Mouse (Mus musculus) CH12.LX (cell line): ENCODE measurements at regions not wholly inside any gene's neighbourhood (a gene's known extent, or its start where the extent isn't known, plus 50 kb on each side); places are given as distances from the start of the nearest gene placed in this dataset.

Experiments used
- DNase-seq: peaks from one replicate; pipeline ENCODE4 v3.0.0-alpha.2; 2013; ENCODE audit errors: extremely low read depth
- H3K27ac ChIP-seq: 2 replicates; pipeline ENCODE4 v1.5.1; 2012; ENCODE audit warnings: low read depth, mild to moderate bottlenecking, control low read depth, moderate library complexity; ENCODE audit not compliant: insufficient read depth
- H3K27me3 ChIP-seq: replicated peaks from 2 replicates; pipeline ENCODE3; 2012; ENCODE audit warnings: inconsistent platforms
- H3K36me3 ChIP-seq, 2 experiments: replicated peaks in 1 of 2; 2 replicates each; pipeline versions ENCODE3 to v1.6.1; 2012; ENCODE audit warnings: inconsistent platforms in 1 of 2, low read length in 1 of 2, mild to moderate bottlenecking in 1 of 2, mixed read lengths in 1 of 2, moderate library complexity in 1 of 2; ENCODE audit not compliant: control insufficient read depth in 1 of 2, insufficient read depth in 1 of 2
- H3K4me1 ChIP-seq, 2 experiments: 2 replicates each; pipeline ENCODE4 v1.6.1; 2012; ENCODE audit warnings: inconsistent platforms in 1 of 2, moderate library complexity in 1 of 2; ENCODE audit not compliant: insufficient read depth in 2 of 2, control insufficient read depth in 1 of 2
- H3K4me2 ChIP-seq: 2 replicates; pipeline ENCODE4 v1.6.1; 2012; ENCODE audit warnings: low read depth, mild to moderate bottlenecking, control low read depth; ENCODE audit not compliant: poor library complexity, insufficient read depth, severe bottlenecking
- H3K4me3 ChIP-seq, 3 experiments: fragments of 150-350 bp in 1 of 3; sonication (generic) in 1 of 3; replicated peaks in 1 of 3; 2 replicates each; pipeline versions ENCODE3 to v1.5.1; 2011 to 2012; ENCODE audit warnings: low read depth in 2 of 3, low read length in 2 of 3, mild to moderate bottlenecking in 2 of 3, moderate library complexity in 2 of 3, control low read depth in 1 of 3, improper control_type of control experiment in 1 of 3, inconsistent platforms in 1 of 3, mixed read lengths in 1 of 3; ENCODE audit not compliant: poor library complexity in 1 of 3
- H3K79me2 ChIP-seq: replicated peaks from 2 replicates; pipeline ENCODE4 v1.6.1; 2012; ENCODE audit warnings: mild to moderate bottlenecking, moderate library complexity; ENCODE audit not compliant: control insufficient read depth, poor library complexity, insufficient read depth, severe bottlenecking; ENCODE audit errors: extremely low read depth
- H3K9ac ChIP-seq: 2 replicates; pipeline ENCODE4 v1.6.1; 2012; ENCODE audit warnings: low read depth, mild to moderate bottlenecking, control low read depth, moderate library complexity; ENCODE audit not compliant: insufficient read depth
- H3K9me3 ChIP-seq: replicated peaks from 2 replicates; pipeline ENCODE3; 2012; ENCODE audit warnings: low read length, inconsistent platforms, mixed read lengths
- CTCF ChIP-seq, 2 experiments: IDR thresholded peaks in 1 of 2; conservative IDR thresholded peaks in 1 of 2; 2 replicates each; pipeline ENCODE4 v1.5.1; 2011 to 2012; ENCODE audit warnings: low read depth in 2 of 2, low read length in 2 of 2, improper control_type of control experiment in 1 of 2, inconsistent platforms in 1 of 2, mild to moderate bottlenecking in 1 of 2, moderate library complexity in 1 of 2
- E2F4 ChIP-seq: IDR thresholded peaks from 2 replicates; pipeline ENCODE4 v1.6.1; 2011; ENCODE audit warnings: low read depth, low read length, improper control_type of control experiment; ENCODE audit not compliant: insufficient replicate concordance
- ELF1 ChIP-seq: IDR thresholded peaks from 2 replicates; pipeline ENCODE4 v1.6.1; 2014; ENCODE audit warnings: low read depth, mild to moderate bottlenecking, inconsistent platforms, low read length, improper control_type of control experiment
- ETS1 ChIP-seq: conservative IDR thresholded peaks from 2 replicates; pipeline ENCODE4 v1.6.1; 2012; ENCODE audit warnings: low read depth, mild to moderate bottlenecking, inconsistent platforms, low read length, improper control_type of control experiment, moderate library complexity
- JUN ChIP-seq: IDR thresholded peaks from 2 replicates; pipeline ENCODE4 v1.6.1; 2011; ENCODE audit warnings: low read depth, mild to moderate bottlenecking, low read length, improper control_type of control experiment, moderate library complexity; ENCODE audit not compliant: insufficient read depth
- MEF2A ChIP-seq: IDR thresholded peaks from 2 replicates; pipeline ENCODE4 v1.6.1; 2014; ENCODE audit warnings: low read depth, mild to moderate bottlenecking, inconsistent platforms, low read length, improper control_type of control experiment, borderline replicate concordance
- MYC ChIP-seq: IDR thresholded peaks from 2 replicates; pipeline ENCODE4 v1.6.1; 2011; ENCODE audit warnings: low read depth, mild to moderate bottlenecking, improper control_type of control experiment, low read length
- NRF1 ChIP-seq: IDR thresholded peaks from 2 replicates; pipeline ENCODE4 v1.6.1; 2014; ENCODE audit warnings: low read depth, mild to moderate bottlenecking, inconsistent platforms, low read length, improper control_type of control experiment, moderate library complexity
- SIN3A ChIP-seq: IDR thresholded peaks from 2 replicates; pipeline ENCODE4 v1.6.1; 2012; ENCODE audit warnings: low read length, improper control_type of control experiment, inconsistent platforms
- SMC3 ChIP-seq: IDR thresholded peaks from 2 replicates; pipeline ENCODE4 v1.6.1; 2011; ENCODE audit warnings: low read depth, low read length, improper control_type of control experiment
- TBP ChIP-seq: conservative IDR thresholded peaks from 2 replicates; pipeline ENCODE4 v1.6.1; 2011; ENCODE audit warnings: low read depth, low read length, improper control_type of control experiment
- UBTF ChIP-seq: IDR thresholded peaks from 2 replicates; pipeline ENCODE4 v1.6.1; 2012; ENCODE audit warnings: low read depth, mild to moderate bottlenecking, inconsistent platforms, low read length, improper control_type of control experiment, moderate library complexity
- USF1 ChIP-seq: IDR thresholded peaks from 2 replicates; pipeline ENCODE4 v1.6.1; 2014; ENCODE audit warnings: low read depth, mild to moderate bottlenecking, inconsistent platforms, low read length, improper control_type of control experiment
- USF2 ChIP-seq: conservative IDR thresholded peaks from 2 replicates; pipeline ENCODE4 v1.6.1; 2011; ENCODE audit warnings: low read depth, low read length, improper control_type of control experiment
- ZC3H11A ChIP-seq: IDR thresholded peaks from 2 replicates; pipeline ENCODE4 v1.6.1; 2012; ENCODE audit warnings: low read depth, mild to moderate bottlenecking, inconsistent platforms, low read length, improper control_type of control experiment
- ZMIZ1 ChIP-seq: IDR thresholded peaks from 2 replicates; pipeline ENCODE4 v1.6.1; 2012; ENCODE audit warnings: low read depth, mild to moderate bottlenecking, inconsistent platforms, low read length, improper control_type of control experiment
- ZNF384 ChIP-seq: IDR thresholded peaks from 2 replicates; pipeline ENCODE4 v1.6.1; 2012; ENCODE audit warnings: low read depth, low read length, improper control_type of control experiment, inconsistent platforms
- dilution Hi-C: fragments of 300-500 bp; cut with MboI; formaldehyde crosslinking; loops from 2 replicates; pipeline ENCODE4 v1.14.3; 2020; ENCODE audit warnings: low sequenced_read_pairs; ENCODE audit not compliant: extremely low pct_unique_long_range_greater_than_20kb, extremely low pct_ligation_motif_present
- in situ Hi-C: fragments of 300-500 bp; cut with MboI; formaldehyde crosslinking; loops from 3 replicates; pipeline ENCODE4 v1.14.3; 2019; ENCODE audit warnings: low sequenced_read_pairs, low pct_ligation_motif_present, low pct_unique_long_range_greater_than_20kb, mixed read lengths

DNA sequence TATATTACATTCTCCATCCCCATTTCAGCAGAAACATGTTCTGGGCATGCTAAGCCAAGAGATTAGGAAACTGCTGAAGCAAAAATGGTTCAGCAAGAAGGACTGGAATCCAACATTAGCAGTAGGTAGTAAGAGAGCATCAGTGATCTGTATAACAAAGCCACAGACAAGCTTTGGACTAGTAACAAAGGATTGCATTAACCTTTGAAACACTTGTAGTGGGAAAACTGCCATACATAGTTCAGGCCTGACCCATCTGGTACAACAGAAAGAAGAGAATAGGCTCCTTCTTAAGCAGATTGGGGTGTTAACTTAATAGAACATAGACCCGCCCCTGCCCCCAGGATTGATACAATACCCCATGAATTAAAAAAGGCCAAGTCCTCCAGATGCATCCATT, 389.2 kb downstream of the Slco4c1 start:
- TF ChIP-seq ELF1 = no peak
- no peak for TF ChIP-seq MEF2A
- TF ChIP-seq SMC3 = no peak
- no peak for TF ChIP-seq ZC3H11A
- no peak for TF ChIP-seq ZNF384
- no peak for TF ChIP-seq USF1
- no peak for TF ChIP-seq JUN
- Histone ChIP-seq H3K4me3 (no peak overlapping the region), H3K9ac (no peak overlapping the region), H3K4me1 (no peaks in the 10 kb centered on the region), H3K36me3 (no peaks in the 10 kb centered on the region), H3K4me2 (no peak overlapping the region), H3K9me3 (no peaks in the 10 kb centered on the region), H3K79me2 (no peaks in the 10 kb centered on the region), H3K27ac (no peak overlapping the region), H3K27me3 (no peaks in the 10 kb centered on the region)
- in situ Hi-C loops (no loop called here), dilution Hi-C loops (no loop called here)
- DNase-seq = no peak

DNA sequence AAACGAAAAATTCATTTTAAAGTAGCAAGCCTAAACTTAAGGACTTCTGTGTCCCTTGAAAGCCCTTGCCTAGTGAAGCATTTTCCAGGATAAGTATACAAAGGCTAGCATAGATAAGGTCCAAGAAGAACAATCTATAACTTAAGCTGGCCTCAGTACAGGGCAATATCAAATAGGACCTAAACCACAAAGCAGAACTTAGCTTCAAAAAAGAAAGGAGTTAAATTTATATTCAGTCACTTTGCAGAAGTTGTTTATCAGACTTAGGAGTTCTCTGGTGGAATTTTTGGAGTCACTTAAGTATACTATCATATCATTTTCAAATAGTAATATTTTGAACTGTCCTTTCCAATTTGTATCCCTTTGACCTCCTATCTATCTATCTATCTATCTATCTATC, 421.1 kb downstream of the Slco4c1 start:
- Histone ChIP-seq H3K27ac (no peak overlapping the region), H3K4me1 (no peaks in the 10 kb centered on the region), H3K4me3 (no peak overlapping the region), H3K4me2 (no peak overlapping the region), H3K9ac (no peak overlapping the region), H3K27me3 (no peaks in the 10 kb centered on the region), H3K9me3 (no peaks in the 10 kb centered on the region), H3K79me2 (no peaks in the 10 kb centered on the region), H3K36me3 (no peaks in the 10 kb centered on the region)
- DNase-seq = no peak
- dilution Hi-C loops (no loop called here), in situ Hi-C loops (no loop called here)
- TF ChIP-seq TBP = no peak
- TF ChIP-seq E2F4 = no peak
- no peak for TF ChIP-seq ZMIZ1
- no peak for TF ChIP-seq SIN3A
- TF ChIP-seq USF2 = no peak
- TF ChIP-seq UBTF = no peak
- TF ChIP-seq CTCF (conservative IDR thresholded peaks at IDR 0.05 in 1 of 2, IDR thresholded peaks at IDR 0.05 in 1 of 2; ENCODE audit: low read depth in 2 of 2, low read length in 2 of 2) = no peak
- TF ChIP-seq ZNF384 = no peak
- no peak for TF ChIP-seq ETS1
- TF ChIP-seq MYC = no peak
- TF ChIP-seq NRF1 = no peak
